16 mouse cellular contexts compared by ENCODE assay signal in genomic region chr3:152556435-152556834, GRCm38 (mm10).
DNase-seq lines count a peak whose midpoint lies in the region; ATAC-seq and TF ChIP-seq lines count a peak whose summit lies in the region.
"Had no signal": no experiment of that assay in that cellular context is flagged by ENCODE, and none has a peak within 500 bp of the region (broad histone marks: within the 10 kb centered on the region; RNA-seq: fewer than 3 reads in every experiment).

No protein-coding gene starts in this region.

- no peak for TF ChIP-seq POLR2A in embryonic fibroblast, embryonic 13.5 days (IDR thresholded peaks at IDR 0.05; ENCODE audit: low read depth, low read length)

- H3K4me2 ChIP-seq in heart, postnatal 0 days (ENCODE audit: low read depth, low read length), result no peak overlapping the region
- no peak overlapping the region for H3K4me2 ChIP-seq in liver, embryonic 12.5 days
- H3K4me2 ChIP-seq: heart, embryonic 13.5 days; kidney, embryonic 15.5 days; liver, embryonic 15.5 days; neural tube, embryonic 13.5 days had no signal

- H3K27ac ChIP-seq in heart, postnatal 0 days (ENCODE audit: low read depth), result no peak overlapping the region
- no peak overlapping the region for H3K27ac ChIP-seq in liver, embryonic 12.5 days
- peak overlapping the region; percentile 85; the same call in 1 of the 2 replicates for H3K27ac ChIP-seq in embryonic fibroblast, embryonic 13.5 days (ENCODE audit: insufficient read depth, low read length)
- H3K27ac ChIP-seq: heart, embryonic 13.5 days; kidney, embryonic 15.5 days; limb, embryonic 10.5 days; liver, embryonic 15.5 days; neural tube, embryonic 13.5 days had no signal

- ATAC-seq in heart, postnatal 0 days (ENCODE audit: insufficient read depth, low read depth), result peak; percentile 27; the same call in 1 of the 2 replicates
- ATAC-seq in liver, embryonic 12.5 days, result no peak
- ATAC-seq: CD4-positive, CD25-positive, alpha-beta regulatory T cell, adult 4 months; hindbrain, embryonic 16.5 days had no signal

- intact Hi-C loops in heart, postnatal 25 days (cut with DNase I), result no loop called here

- no peak overlapping the region for H3K4me3 ChIP-seq in heart, postnatal 0 days (ENCODE audit: low read depth, low read length)
- no peak overlapping the region for H3K4me3 ChIP-seq in liver, embryonic 12.5 days
- H3K4me3 ChIP-seq in embryonic fibroblast, embryonic 13.5 days (ENCODE audit: insufficient read depth, low read length), result no peak overlapping the region
- H3K4me3 ChIP-seq: heart, embryonic 13.5 days; kidney, embryonic 15.5 days; limb, embryonic 10.5 days; liver, embryonic 15.5 days; neural tube, embryonic 13.5 days had no signal

- H3K4me1 ChIP-seq in heart, postnatal 0 days (ENCODE audit: control insufficient read depth, insufficient read depth), result no peaks in the 10 kb centered on the region
- peaks cover 54% of the 10 kb centered on the region for H3K4me1 ChIP-seq in liver, embryonic 12.5 days
- peaks cover 13% of the 10 kb centered on the region for H3K4me1 ChIP-seq in embryonic fibroblast, embryonic 13.5 days (ENCODE audit: control insufficient read depth, insufficient read depth, low read length)
- H3K4me1 ChIP-seq: kidney, embryonic 15.5 days; neural tube, embryonic 13.5 days had no signal

- no peak for TF ChIP-seq EP300 in heart, postnatal 0 days (IDR thresholded peaks at IDR 0.05; ENCODE audit: low read depth)

- no peak for DNase-seq in heart, postnatal 0 days (ENCODE audit: low spot score)
- DNase-seq in heart, postnatal 25 days (ENCODE audit: low spot score), result no peak
- peak; percentile 21 for DNase-seq in liver
- DNase-seq in Muller cell, postnatal 12 days (ENCODE audit: inconsistent ontology term), result peak; percentile 75
- DNase-seq in urinary bladder, adult 2 months (ENCODE audit: low spot score), result no peak
- DNase-seq: adrenal gland, adult 8-10 months; cerebellum, adult 8-10 months had no signal

- no peak for TF ChIP-seq CTCF in heart, postnatal 0 days (IDR thresholded peaks at IDR 0.05; ENCODE audit: low read depth)
- TF ChIP-seq CTCF in embryonic fibroblast, embryonic 13.5 days (IDR thresholded peaks at IDR 0.05; ENCODE audit: borderline replicate concordance, insufficient read depth, low read length), result no peak

- no peaks in the 10 kb centered on the region for H3K36me3 ChIP-seq in heart, postnatal 0 days (replicated peaks; ENCODE audit: control insufficient read depth, insufficient read depth, low read length)
- H3K36me3 ChIP-seq in liver, embryonic 12.5 days, result no peaks in the 10 kb centered on the region
- H3K36me3 ChIP-seq: heart, embryonic 13.5 days; kidney, embryonic 15.5 days; limb, embryonic 10.5 days; liver, embryonic 15.5 days; neural tube, embryonic 13.5 days had no signal

- no peak overlapping the region for H3K9ac ChIP-seq in heart, postnatal 0 days (replicated peaks; ENCODE audit: low read depth, low read length)
- no peak overlapping the region for H3K9ac ChIP-seq in liver, embryonic 12.5 days
- H3K9ac ChIP-seq: heart, embryonic 13.5 days; kidney, embryonic 15.5 days; liver, embryonic 15.5 days; neural tube, embryonic 13.5 days had no signal

- WGBS in heart, postnatal 0 days, result 36% methylated on average over 4 of the region's 4 CpGs
- 18% methylated on average over 3 of the region's 4 CpGs for WGBS in liver, embryonic 12.5 days (ENCODE audit: insufficient replicate concordance)

- no peaks in the 10 kb centered on the region for H3K9me3 ChIP-seq in heart, postnatal 0 days (replicated peaks; ENCODE audit: control insufficient read depth, low read length)
- H3K9me3 ChIP-seq in liver, embryonic 12.5 days (replicated peaks), result no peaks in the 10 kb centered on the region
- H3K9me3 ChIP-seq: heart, embryonic 13.5 days; kidney, embryonic 15.5 days; limb, embryonic 10.5 days; liver, embryonic 15.5 days; neural tube, embryonic 13.5 days had no signal

- H3K27me3 ChIP-seq in heart, postnatal 0 days (ENCODE audit: control insufficient read depth, insufficient read depth, low read length), result no peaks in the 10 kb centered on the region
- no peaks in the 10 kb centered on the region for H3K27me3 ChIP-seq in liver, embryonic 12.5 days (replicated peaks)
- H3K27me3 ChIP-seq: heart, embryonic 13.5 days; kidney, embryonic 15.5 days; liver, embryonic 15.5 days; neural tube, embryonic 13.5 days had no signal

Comparison
In these comparisons a context has a peak if more than half of its experiments do, and no peak if none do; other contexts are left out.
1. DNase-seq: peak in liver (single experiment) and Muller cell, postnatal 12 days (single experiment); none in heart, postnatal 0 days (single experiment), heart, postnatal 25 days (single experiment) and urinary bladder, adult 2 months (single experiment).